Mouse (Mus musculus): Measurements from ENCODE around the gene Oasl1.
"Not testable (repeated sequence)": the region's sequence is repeated elsewhere in the genome, so short reads cannot be mapped to it uniquely, and the experiment has no call there.

Oasl1 gene

DNA sequence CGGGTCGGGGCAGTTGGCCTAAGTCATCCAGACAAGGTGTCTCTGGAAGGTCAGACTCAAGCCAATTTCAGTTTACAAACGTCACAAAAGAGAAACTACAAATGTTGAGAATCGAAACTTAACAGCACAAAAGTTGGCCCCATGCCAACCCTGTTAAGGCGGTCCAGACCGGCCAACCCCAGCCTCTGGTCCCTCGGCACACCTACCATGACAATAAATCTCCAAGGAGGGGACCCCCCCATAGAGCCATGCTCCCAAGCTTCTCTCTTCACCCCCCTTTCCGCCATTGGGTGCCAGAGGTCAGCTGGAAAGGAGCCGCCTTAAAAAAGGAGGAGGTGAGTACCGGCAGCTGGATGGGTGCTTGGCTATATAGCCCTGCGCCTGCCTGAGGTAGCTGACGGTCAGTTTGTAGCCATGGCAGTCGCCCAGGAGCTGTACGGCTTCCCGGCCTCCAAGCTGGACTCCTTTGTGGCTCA is at the start of gene Oasl1:
Oasl1 (plus strand) TSS at position 243 of the 476 bp plus-strand sequence.
- DNase-seq: no peak

GRCm38 (mm10) chr5:114875858-114876257 is 47.2 kb upstream of the Oasl1 start:
- no peak for DNase-seq

- no peak for DNase-seq
These were observed 46.7 kb upstream of the Oasl1 start for GRCm38 (mm10) chr5:114876331-114876730.

DNA sequence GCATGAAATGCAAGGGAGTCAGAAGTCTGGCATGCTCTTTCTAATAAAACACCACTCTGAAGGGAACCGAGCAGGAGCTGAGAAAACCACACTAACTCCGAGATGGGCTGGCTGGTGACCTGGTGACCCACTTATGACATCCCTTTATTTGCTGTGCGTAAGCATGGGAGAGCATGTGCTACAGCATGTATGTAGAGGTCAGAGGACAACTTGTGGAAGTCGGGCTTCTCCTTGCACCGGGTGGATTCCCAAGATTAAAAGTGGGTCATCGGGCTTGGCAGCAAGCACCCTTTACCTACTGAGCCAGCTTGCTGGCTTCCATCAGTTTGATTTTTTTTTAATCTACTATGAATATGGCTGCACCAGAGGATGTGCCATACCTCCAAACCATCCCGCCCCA is 45.6 kb upstream of the Oasl1 start:
- no peak for DNase-seq

- no peak for DNase-seq
These were observed 43.6 kb upstream of the Oasl1 start for GRCm38 (mm10) chr5:114879399-114879798.

DNA sequence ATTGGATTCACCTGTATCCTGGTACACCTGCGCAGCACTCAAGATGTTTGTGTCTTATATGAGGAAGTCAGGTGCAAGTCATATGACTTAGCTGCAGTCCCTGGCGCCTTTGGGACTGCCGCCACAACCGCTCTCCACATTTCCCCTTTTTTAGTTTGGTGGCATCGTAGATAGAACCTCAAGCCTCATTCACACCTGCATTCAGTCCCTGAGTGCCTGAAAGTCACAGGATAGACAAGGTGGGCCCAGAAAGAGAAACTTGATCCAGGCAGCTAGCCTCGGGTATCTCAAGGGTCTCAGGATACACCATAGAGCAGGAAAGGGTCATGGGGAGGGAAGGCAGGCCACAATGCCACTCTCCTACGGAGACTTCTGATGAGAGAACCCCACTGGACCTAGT is 40.7 kb upstream of the Oasl1 start:
- DNase-seq: not testable (repeated sequence)

GRCm38 (mm10) chr5:114883022-114883421 is 40.0 kb upstream of the Oasl1 start:
- DNase-seq: no peak

DNA sequence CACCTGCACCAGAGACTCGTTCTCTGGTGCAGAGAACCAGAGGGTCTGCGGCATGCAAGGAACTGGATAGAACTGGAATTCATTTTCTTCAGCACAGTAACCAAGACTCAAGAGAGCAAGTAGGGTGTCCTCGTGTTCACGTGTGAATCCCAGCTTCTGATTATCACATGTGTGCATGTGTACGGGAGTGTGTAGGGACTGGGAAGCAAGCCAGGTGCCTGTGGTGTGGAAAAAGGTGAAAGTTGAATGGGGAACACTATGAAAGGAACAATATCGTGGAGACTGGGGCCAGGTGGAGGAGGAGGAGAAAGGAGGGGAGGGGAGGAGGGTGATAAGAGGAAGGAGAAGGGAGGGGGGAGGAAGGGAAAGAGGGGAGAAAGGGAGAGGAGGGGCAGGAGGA is 36.2 kb upstream of the Oasl1 start:
- DNase-seq: no peak

- DNase-seq: no peak
These were observed 34.0 kb upstream of the Oasl1 start for GRCm38 (mm10) chr5:114888995-114889394.

DNA sequence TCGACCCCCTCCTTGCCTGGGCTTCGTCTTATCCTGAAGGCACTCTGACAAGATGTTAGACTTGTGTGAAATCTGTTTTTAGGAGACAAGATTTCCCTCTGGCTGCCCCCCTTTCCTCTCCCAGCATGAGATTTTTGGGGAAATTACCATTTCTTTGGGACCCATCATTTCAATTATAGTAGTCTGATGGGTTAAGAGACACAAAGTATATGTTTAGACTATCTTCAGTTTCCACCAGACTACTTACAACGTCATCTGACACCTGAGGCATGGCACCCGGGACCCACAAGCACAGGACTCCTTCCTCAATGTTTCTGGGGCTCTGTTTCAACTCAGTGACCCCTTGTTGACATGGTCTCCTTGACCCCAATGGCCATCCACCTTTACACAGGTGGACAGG is 27.5 kb upstream of the Oasl1 start:
- DNase-seq: no peak

DNA sequence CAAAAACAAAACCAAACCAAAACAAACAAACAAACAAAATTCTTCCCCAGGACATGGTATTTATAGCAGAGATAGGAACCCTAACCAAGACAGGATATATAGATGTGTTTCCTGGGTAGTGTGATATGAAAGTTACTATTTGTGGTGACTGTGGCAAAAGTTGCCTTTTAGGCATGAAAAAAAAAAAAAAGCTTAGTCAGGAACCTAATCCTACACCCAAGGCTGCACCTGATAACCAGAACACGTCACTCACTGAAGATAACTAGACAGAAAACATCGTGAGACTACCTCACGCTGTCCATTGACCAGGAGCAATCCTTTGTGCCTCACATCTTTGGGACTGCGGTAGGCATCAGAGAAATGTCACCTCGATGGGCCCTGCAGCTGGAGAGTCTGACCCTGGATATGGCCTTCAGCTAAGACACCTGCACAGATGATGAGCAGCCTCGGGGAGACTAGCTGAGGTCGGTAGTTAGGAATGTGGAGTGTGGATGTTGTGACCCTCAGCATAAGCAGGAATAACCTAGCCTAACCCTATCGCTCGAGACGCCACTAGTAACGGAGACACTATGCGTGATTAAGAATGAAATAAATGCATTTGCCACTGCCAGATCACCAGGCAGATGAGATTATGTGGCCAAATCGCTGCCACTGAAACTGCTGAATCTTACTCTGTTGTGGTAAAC is 26.2 kb upstream of the Oasl1 start, which contains the start of gene Oasl2:
Oasl2 (plus strand) TSS at position 249 of the 686 bp plus-strand sequence.
- no peak for DNase-seq

- DNase-seq: no peak
These were observed 25.7 kb upstream of the Oasl1 start for GRCm38 (mm10) chr5:114897374-114897793.

DNA sequence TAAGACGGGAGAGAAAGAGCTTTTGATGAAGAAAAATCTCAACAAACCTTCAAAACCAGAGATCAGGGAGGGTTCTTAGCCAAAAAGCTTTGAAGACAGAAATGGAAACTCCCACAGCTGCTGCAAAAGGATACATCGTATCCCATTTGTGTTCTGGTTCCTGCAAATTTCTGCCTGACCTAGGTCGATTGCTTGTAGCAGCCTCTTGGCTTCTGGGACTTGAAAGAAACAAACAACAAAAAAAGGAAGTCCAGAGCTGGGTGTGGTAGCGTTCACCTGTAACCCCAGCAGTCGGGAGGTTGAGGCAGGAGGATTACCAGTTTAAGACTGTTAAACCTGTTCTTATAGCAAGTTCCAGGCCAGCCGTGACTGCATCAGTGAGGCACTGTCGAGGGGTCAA is 24.2 kb upstream of the Oasl1 start:
- DNase-seq: no peak

- DNase-seq: no peak
These were observed 20.6 kb upstream of the Oasl1 start for GRCm38 (mm10) chr5:114902413-114902812.

DNA sequence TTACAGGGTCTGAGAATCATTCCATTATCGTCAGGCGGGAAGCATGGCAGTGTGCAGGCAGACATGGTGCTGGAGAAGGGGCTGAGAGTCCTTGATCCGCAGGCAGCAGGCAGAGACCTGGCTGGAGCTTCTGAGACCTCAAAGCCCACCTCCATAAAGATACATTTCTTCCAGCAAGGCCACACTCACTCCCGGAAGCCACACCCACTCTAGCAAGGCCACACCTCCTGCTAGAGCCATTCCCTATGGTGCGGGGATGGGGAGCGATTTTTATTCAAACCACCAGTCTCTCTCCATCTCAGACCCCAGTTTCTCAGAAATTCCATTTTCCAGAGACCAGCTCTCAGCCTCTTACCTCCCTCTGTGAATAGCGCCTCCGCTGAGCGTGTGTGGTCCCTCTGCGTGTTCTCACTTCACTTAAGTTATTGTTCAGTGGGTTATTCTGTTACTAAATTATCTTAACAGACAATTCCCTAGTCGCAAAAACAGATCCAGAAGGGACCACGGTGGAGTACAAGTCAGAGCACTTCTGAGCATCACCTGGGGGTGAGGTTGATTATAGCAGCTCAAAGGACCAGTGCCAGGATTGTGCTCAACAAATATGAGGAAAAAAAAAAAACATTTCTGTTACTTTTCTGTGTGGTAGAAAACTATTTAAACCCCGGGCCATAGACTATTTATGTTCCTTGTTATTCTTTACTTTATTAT is 14.3 kb upstream of the Oasl1 start:
- DNase-seq: no peak

- no peak for DNase-seq
These were observed 9.4 kb upstream of the Oasl1 start for GRCm38 (mm10) chr5:114913686-114914085.

DNA sequence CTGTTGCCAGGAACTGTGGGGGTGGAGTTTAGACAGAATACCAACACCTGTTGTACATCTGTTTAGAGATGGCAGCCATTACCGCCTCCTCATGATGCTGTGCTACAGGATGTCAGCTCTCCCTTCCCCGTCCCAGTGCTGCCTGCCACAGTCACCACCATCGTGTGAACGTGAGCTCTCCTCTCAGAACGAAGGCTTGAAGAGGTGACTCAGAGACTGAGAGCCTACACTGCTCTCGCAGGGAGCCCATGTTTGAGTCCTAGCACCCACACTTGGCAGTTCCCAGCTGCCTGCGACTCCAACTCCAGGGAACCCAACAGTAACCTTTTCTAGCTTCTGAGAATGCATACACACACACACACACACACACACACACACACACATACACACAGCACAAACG is 8.2 kb upstream of the Oasl1 start:
- DNase-seq: peak; percentile 64

DNA sequence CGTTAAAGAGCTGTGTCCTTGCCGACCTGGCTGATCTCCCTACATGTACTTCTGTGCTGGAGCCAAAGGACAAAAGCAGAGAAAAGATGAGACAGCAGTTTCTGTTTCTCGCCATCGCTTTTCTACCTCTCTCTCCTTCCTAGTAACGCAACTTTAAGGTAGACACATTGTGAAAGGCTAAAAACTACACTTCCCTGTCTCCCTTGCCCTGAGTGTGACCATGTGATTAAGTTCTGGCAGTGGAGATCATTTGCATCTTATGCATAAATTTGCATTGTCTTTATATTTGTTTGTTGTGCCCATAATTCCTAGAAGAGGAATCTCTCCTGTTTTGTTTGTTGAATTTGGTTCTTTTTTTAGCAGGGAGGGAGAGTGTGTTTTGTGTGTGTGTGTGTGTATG is 7.2 kb upstream of the Oasl1 start:
- no peak for DNase-seq

DNA sequence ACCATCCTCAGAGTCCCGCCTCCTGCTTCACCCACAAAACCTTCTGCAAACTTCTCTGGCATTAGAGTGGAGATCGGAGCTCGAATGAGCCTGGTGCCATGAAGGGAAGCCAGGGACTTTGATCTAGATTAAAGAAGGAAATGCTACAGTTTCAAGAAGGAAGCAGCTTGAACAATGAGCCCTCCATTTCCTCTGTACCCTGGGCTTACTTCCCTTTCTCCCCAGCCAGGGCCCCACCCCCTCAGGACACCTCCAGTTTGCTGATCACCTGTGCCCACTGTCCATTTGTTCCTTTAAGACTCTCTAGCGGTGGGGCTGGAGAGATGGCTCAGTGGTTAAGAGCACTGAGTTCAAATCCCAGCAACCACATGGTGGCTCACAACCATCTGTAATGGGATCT is 6.3 kb upstream of the Oasl1 start:
- no peak for DNase-seq

DNA sequence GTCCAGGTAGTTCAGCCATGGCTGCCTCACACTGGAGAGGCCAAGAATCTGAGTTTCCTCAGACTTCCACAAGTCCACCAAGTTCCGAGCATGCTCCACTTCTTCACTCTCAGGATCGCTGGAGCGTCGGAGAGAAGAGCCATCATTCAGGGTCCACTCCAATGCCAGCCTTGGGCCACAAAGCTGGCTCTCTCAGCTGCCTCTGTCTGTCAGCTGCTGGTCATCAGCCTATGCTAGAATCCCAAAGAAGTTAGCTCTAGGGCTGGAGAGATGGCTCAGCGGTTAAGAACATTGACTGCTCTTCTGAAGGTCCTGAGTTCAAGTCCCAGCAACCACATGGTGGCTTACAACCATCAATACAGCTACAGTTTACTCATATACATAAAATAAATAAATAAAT is 5.7 kb upstream of the Oasl1 start:
- DNase-seq: not testable (repeated sequence)

- peak; percentile 16 for DNase-seq
These were observed 1.3 kb upstream of the Oasl1 start for GRCm38 (mm10) chr5:114921551-114922365.

DNA sequence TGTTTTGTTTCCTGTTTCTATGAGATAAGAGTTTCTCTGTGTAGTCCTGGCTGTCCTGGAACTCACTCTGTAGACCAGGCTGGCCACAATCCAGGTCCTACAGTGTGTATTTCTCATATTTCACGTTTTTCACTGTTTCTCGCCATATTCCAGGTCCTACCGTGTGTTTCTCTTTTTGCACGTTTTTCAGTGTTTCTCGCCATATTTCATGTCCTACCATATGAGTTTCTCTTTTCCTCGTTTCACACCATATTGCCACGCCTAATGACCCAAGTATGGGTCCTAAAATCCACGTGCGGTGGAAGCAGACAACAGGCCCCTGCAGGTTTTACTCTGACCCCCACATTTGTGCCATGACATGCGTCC is 691 bp upstream of the Oasl1 start:
- DNase-seq: no peak

DNA sequence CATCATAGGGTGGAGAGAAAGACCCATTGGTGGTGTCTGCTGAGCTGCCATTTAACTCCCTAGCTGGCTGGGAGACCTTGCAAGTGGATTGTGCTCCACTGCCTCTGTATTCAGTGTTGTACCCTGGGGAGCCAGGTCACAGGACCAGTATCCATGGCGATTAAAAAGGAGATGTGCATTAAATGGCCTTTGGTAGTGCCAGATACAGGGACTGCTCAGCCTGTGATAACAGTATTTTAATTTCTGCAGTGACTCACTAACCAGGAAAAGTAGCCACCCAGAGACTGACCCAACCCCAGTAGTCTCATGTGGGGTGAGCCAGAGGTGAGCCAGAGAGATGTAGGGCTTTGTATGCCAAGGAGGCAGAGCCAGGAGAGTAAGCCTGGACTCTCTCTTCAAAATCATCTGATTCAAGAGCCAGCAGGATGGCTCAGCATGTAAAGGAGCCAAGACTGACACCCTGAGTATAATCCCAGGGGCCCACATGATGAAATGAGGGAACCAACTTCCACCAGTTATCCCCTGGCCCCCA is 3.2 kb downstream of the Oasl1 start:
- no peak for DNase-seq
